Mouse (Mus musculus) heart, embryonic 14.5 days (tissue): ENCODE results near the gene Psmd4. TPM values are rescaled to one million over a fixed set of nuclear protein-coding genes. Genes with fewer than 3 reads are reported as not detected.
A peak's percentile ranks its signal among the peaks of the same experiment; 100 is the strongest.

Experiments
- ATAC-seq: fragments of 200-750 bp; cut with Nextera tagmentation; 2 replicates; pipeline ENCODE4 v1.8.0; 2017; ENCODE audit warnings: low read depth, moderate TSS enrichment; ENCODE audit not compliant: insufficient number of reproducible peaks, insufficient read depth, low FRiP score
- H3K27ac ChIP-seq, 2 experiments: fragments of 200-500 bp in 1 of 2; fragments of 300-500 bp in 1 of 2; sonication (generic) in 1 of 2; replicated peaks in 1 of 2; 2 replicates each; pipeline ENCODE4 v1.5.1; 2012 to 2014; ENCODE audit warnings: low read depth in 2 of 2, low read length in 2 of 2, control low read depth in 1 of 2, mild to moderate bottlenecking in 1 of 2, mixed read lengths in 1 of 2; ENCODE audit not compliant: control insufficient read depth in 1 of 2, insufficient read depth in 1 of 2
- H3K27me3 ChIP-seq: fragments of 300-500 bp; sonication (generic); 2 replicates; pipeline ENCODE4 v1.6.1; 2014; ENCODE audit warnings: mild to moderate bottlenecking, low read length, control low read depth; ENCODE audit not compliant: control insufficient read depth, insufficient read depth
- H3K36me3 ChIP-seq: fragments of 300-500 bp; sonication (generic); 2 replicates; pipeline ENCODE4 v1.6.1; 2014; ENCODE audit warnings: mild to moderate bottlenecking, control low read depth, low read length, mixed read lengths; ENCODE audit not compliant: control insufficient read depth, insufficient read depth
- H3K4me1 ChIP-seq, 2 experiments: fragments of 200-500 bp in 1 of 2; fragments of 300-500 bp in 1 of 2; sonication (generic) in 1 of 2; 2 replicates each; pipeline ENCODE4 v1.6.1; 2012 to 2014; ENCODE audit warnings: low read length in 2 of 2, control low read depth in 1 of 2, mixed read lengths in 1 of 2; ENCODE audit not compliant: control insufficient read depth in 2 of 2, insufficient read depth in 2 of 2
- H3K4me2 ChIP-seq: fragments of 300-500 bp; sonication (generic); 2 replicates; pipeline ENCODE4 v1.6.1; 2014; ENCODE audit warnings: mild to moderate bottlenecking, low read length
- H3K4me3 ChIP-seq, 2 experiments: fragments of 200-500 bp in 1 of 2; fragments of 300-500 bp in 1 of 2; sonication (generic) in 1 of 2; 2 replicates each; pipeline ENCODE4 v1.5.1; 2012 to 2014; ENCODE audit warnings: low read length in 2 of 2, mild to moderate bottlenecking in 2 of 2, control low read depth in 1 of 2, low read depth in 1 of 2, moderate library complexity in 1 of 2; ENCODE audit not compliant: control insufficient read depth in 1 of 2, insufficient read depth in 1 of 2
- H3K9ac ChIP-seq: fragments of 300-500 bp; sonication (generic); 2 replicates; pipeline ENCODE4 v1.6.1; 2014; ENCODE audit warnings: mild to moderate bottlenecking, low read length
- H3K9me3 ChIP-seq: fragments of 300-500 bp; sonication (generic); 2 replicates; pipeline ENCODE4 v1.6.1; 2016; ENCODE audit warnings: low read length, control low read depth; ENCODE audit not compliant: control insufficient read depth
- WGBS: fragments of 180-500 bp; shearing (Covaris S2); extraction: QIAGEN DNeasy Blood & Tissue Kit; methylation state at CpG from one replicate; pipeline ENCODE4 v1.1.7; 2014; 5-methylcytosine and 5-hydroxymethylcytosine counted together
- polyA plus RNA-seq: library from polyadenylated mRNA; unstranded; fragments of >200 nt; fragmentation: Nextera tagmentation; extraction: Ambion mirVana; gene quantifications from 2 replicates; pipeline ENCODE4 v1.2.1, GENCODE M21; 2014

The Psmd4 gene
- polyA plus RNA-seq, 1 experiment from 2014 or later = 188 TPM

DNA sequence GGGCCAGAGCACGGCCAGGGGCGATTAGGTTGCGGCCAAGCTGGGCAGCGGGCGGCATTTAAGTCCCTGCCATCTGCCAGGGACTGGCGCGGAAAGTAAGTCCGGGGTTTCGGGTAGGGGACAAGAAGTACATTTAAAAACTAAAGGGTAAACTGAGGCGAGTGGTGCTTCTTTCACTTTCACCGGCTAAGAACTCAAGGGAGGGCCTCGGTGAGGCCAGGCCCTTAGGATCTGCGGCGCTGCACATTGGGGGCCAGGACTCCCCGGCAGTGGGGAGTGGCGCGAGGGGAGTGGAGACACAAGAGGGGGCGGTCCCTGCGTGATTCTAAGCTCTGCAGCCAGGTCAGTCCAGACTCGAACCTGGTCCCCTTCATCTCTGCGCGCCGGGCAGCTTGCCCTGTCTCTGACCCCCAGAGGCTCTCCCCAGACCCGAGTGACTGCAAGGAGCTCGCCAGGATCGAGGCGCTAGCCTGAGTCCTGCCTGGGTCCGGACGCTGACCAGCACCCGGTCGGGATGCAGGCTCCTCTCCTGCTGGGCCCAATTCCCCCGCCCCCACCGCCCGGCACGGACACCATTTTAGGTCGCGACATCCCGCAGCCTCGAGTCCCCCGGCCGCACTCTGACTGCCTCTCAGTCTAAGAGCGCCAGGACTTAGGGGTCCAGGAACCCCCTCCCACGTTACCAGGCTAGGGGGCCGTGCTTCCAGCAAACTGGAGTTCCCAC is 27.8 kb downstream of the Psmd4 start:
- under 1% methylated on average over 44 of the region's 44 CpGs for whole genome bisulfite sequencing
- Histone ChIP-seq H3K9me3 (no peaks in the 10 kb centered on the region), H3K36me3 (peaks cover 28% of the 10 kb centered on the region), H3K4me3 (peak overlapping the region; percentile 61 to 88), H3K27ac (peak overlapping the region in 1 of 2 experiments; percentile 71; a peak in 2 of 4 replicates), H3K4me1 (peaks cover 3 to 20% of the 10 kb centered on the region in 2 experiments; a peak in 3 of 4 replicates), H3K27me3 (no peaks in the 10 kb centered on the region), H3K4me2 (peak overlapping the region; percentile 93), H3K9ac (peak overlapping the region; percentile 87)
- ATAC-seq = no peak

- H3K27me3 ChIP-seq = no peaks in the 10 kb centered on the region
- 16% methylated on average over 13 of the region's 13 CpGs for WGBS
- H3K27ac ChIP-seq = peak overlapping the region in 1 of 2 experiments; percentile 71; a peak in 2 of 4 replicates
- H3K4me3 ChIP-seq = peak overlapping the region; percentile 61 to 88
- H3K4me1 ChIP-seq = peaks cover 3 to 20% of the 10 kb centered on the region in 2 experiments; a peak in 3 of 4 replicates
- H3K9me3 ChIP-seq = no peaks in the 10 kb centered on the region
- H3K9ac ChIP-seq = peak overlapping the region; percentile 87
- H3K4me2 ChIP-seq = peak overlapping the region; percentile 93
- H3K36me3 ChIP-seq = peaks cover 35% of the 10 kb centered on the region
- no peak for ATAC-seq
Measured at GRCm38 (mm10) chr3:95013699-95014427, 28.6 kb downstream of the Psmd4 start.

DNA sequence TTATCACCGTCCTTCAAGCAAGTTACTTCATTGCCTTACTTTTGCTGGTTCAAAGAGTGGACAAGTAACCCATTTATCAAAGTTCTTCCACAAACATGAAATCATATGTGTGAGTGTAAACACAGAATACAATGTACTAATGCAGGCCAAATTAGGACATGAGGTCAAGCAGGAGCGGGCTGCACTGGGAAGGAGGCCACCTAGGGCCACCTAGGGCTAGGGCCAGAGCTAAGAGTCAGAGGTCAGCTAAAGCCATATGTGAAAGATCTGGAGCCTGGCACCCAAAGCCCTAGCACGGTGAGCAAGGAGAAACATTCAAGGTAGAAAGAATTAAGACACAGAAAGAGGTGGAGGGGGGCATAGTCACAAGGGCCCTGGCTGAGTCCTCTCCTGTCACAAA is 29.4 kb downstream of the Psmd4 start:
- Histone ChIP-seq H3K36me3 (peaks cover 44% of the 10 kb centered on the region), H3K27me3 (no peaks in the 10 kb centered on the region), H3K27ac (no peak overlapping the region), H3K4me1 (peaks cover 3 to 20% of the 10 kb centered on the region in 2 experiments; a peak in 3 of 4 replicates), H3K9ac (no peak overlapping the region), H3K4me3 (no peak overlapping the region), H3K9me3 (no peaks in the 10 kb centered on the region), H3K4me2 (no peak overlapping the region)
- 86% methylated on average over 3 of the region's 3 CpGs for WGBS
- no peak for ATAC-seq

DNA sequence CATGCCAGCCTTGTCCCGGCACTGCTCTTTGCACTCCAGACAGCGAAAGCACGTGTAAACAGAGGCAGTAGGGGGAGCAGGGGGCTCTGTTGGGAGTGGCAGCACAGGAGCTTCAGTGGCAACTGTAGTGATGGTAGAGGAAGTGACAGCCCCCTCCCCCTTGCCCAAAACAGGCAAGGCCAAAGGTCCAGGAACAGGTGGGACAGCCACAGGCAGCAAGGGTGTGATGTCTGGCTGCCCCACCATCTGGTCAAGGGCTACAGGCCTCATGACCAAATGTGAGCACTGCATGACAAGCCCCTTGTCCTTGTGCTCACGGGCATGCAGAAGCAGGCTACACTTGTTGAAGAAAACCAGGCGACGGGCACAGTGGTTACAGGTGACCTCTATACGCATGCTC is 32.0 kb downstream of the Psmd4 start:
- no peak overlapping the region for H3K4me3 ChIP-seq
- no peak for ATAC-seq
- H3K27ac ChIP-seq = no peak overlapping the region
- no peaks in the 10 kb centered on the region for H3K9me3 ChIP-seq
- 80% methylated on average over 7 of the region's 7 CpGs for WGBS
- H3K9ac ChIP-seq = no peak overlapping the region
- no peak overlapping the region for H3K4me2 ChIP-seq
- no peaks in the 10 kb centered on the region for H3K27me3 ChIP-seq
- peaks cover 70% of the 10 kb centered on the region for H3K36me3 ChIP-seq
- peaks cover 3 to 12% of the 10 kb centered on the region in 2 experiments; a peak in 3 of 4 replicates for H3K4me1 ChIP-seq

DNA sequence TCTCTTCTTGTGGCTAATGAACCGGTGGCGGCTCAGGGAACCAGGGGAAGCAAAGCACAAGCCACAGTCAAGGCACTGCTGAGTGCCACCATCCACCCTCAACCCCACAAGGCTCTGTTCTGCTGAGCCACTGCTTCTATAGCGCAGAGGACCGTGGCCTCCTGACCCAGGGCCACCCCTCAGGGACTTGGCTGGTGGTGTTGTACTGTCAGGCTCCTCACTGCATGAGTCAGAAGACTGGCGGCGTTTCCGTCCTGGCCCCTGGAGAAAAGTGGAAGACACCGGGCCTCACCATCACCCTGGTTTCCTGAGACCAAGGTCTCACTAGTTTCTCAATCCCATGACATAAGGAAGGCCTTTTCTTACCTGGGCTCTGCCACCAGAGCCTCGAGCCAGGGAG is 34.7 kb downstream of the Psmd4 start:
- no peaks in the 10 kb centered on the region for H3K9me3 ChIP-seq
- H3K4me3 ChIP-seq = no peak overlapping the region
- ATAC-seq = no peak
- H3K9ac ChIP-seq = no peak overlapping the region
- H3K4me2 ChIP-seq = no peak overlapping the region
- WGBS = 84% methylated on average over 9 of the region's 9 CpGs
- no peak overlapping the region for H3K27ac ChIP-seq
- H3K36me3 ChIP-seq = peaks cover 95% of the 10 kb centered on the region
- no peaks in the 10 kb centered on the region for H3K4me1 ChIP-seq
- H3K27me3 ChIP-seq = no peaks in the 10 kb centered on the region

GRCm38 (mm10) chr3:95005651-95006050 is 36.8 kb downstream of the Psmd4 start:
- Histone ChIP-seq H3K4me3 (no peak overlapping the region), H3K27me3 (no peaks in the 10 kb centered on the region), H3K4me2 (no peak overlapping the region), H3K4me1 (no peaks in the 10 kb centered on the region), H3K36me3 (peaks cover 97% of the 10 kb centered on the region), H3K9me3 (no peaks in the 10 kb centered on the region), H3K9ac (no peak overlapping the region), H3K27ac (no peak overlapping the region)
- no peak for ATAC-seq
- WGBS = 85% methylated on average over 3 of the region's 3 CpGs

DNA sequence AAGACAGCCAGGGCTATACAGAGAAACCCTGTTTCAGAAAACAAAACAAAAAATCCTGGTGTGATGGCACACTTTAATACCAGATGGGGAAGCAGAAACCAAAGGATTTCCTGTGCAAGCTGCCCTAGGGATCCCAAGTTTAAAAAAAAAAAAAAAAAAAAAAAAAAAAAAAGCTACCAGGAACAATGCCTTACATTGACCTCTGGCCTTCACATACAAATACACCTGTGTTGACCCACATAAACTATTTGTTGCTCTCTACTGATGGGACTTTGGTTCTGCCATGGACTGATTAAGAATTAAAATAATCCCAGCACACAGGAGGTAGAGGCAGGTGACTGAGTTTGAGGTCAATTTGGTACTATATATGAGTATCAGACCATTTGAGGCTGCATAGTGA is 39.1 kb downstream of the Psmd4 start:
- Histone ChIP-seq H3K4me1 (no peaks in the 10 kb centered on the region), H3K4me2 (no peak overlapping the region), H3K27ac (no peak overlapping the region), H3K9ac (no peak overlapping the region), H3K4me3 (no peak overlapping the region), H3K36me3 (peaks cover 97% of the 10 kb centered on the region), H3K9me3 (no peaks in the 10 kb centered on the region), H3K27me3 (no peaks in the 10 kb centered on the region)
- no peak for ATAC-seq
